Comparison of ENCODE assay signal across 22 mouse cellular contexts in genomic region chr3:67959672-67960071, GRCm38 (mm10).
DNase-seq lines count a peak whose midpoint lies in the region; ATAC-seq lines count a peak whose summit lies in the region.
"Had no signal": no experiment of that assay in that cellular context is flagged by ENCODE, and none has a peak within 500 bp of the region (broad histone marks: within the 10 kb centered on the region; RNA-seq: fewer than 3 reads in every experiment).

No protein-coding gene starts in this region.

- H3K27me3 ChIP-seq in forebrain, embryonic 13.5 days: 0 out of 2 replicates have a peak, but pooled peaks cover 4% of the 10 kb centered on the region
- peaks cover 3% of the 10 kb centered on the region; the same call in 1 of the 2 replicates for H3K27me3 ChIP-seq in forebrain, embryonic 11.5 days (ENCODE audit: control insufficient read depth, insufficient read depth, low read length)
- no peaks in the 10 kb centered on the region for H3K27me3 ChIP-seq in forebrain, embryonic 16.5 days (replicated peaks; ENCODE audit: control insufficient read depth, insufficient read depth, low read length)
- peaks cover 86% of the 10 kb centered on the region for H3K27me3 ChIP-seq in midbrain, embryonic 10.5 days (ENCODE audit: low read depth, poor library complexity, severe bottlenecking)
- no peaks in the 10 kb centered on the region for H3K27me3 ChIP-seq in neural tube, embryonic 13.5 days
- H3K27me3 ChIP-seq: CH12.LX; intestine, embryonic 15.5 days; kidney, embryonic 15.5 days; limb, embryonic 12.5 days; liver, embryonic 13.5 days; lung, embryonic 15.5 days had no signal

- peaks cover 16% of the 10 kb centered on the region for H3K4me1 ChIP-seq in forebrain, embryonic 13.5 days
- H3K4me1 ChIP-seq in forebrain, embryonic 11.5 days (replicated peaks; ENCODE audit: control insufficient read depth, insufficient read depth, low read length): peaks cover 2% of the 10 kb centered on the region; the same call in 1 of the 2 replicates
- peaks cover 12% of the 10 kb centered on the region for H3K4me1 ChIP-seq in forebrain, embryonic 16.5 days (replicated peaks; ENCODE audit: control insufficient read depth, insufficient read depth, low read length)
- H3K4me1 ChIP-seq in midbrain, embryonic 10.5 days: peaks cover 43% of the 10 kb centered on the region
- H3K4me1 ChIP-seq in neural tube, embryonic 13.5 days (replicated peaks): peaks cover 20% of the 10 kb centered on the region
- H3K4me1 ChIP-seq: intestine, embryonic 15.5 days; liver, embryonic 13.5 days had no signal

- H3K9me3 ChIP-seq in forebrain, embryonic 13.5 days (replicated peaks): no peaks in the 10 kb centered on the region
- H3K9me3 ChIP-seq in forebrain, embryonic 11.5 days (ENCODE audit: control insufficient read depth, low read length): no peaks in the 10 kb centered on the region
- no peaks in the 10 kb centered on the region for H3K9me3 ChIP-seq in forebrain, embryonic 16.5 days (ENCODE audit: control insufficient read depth, low read length)
- no peaks in the 10 kb centered on the region for H3K9me3 ChIP-seq in midbrain, embryonic 10.5 days (replicated peaks)
- no peaks in the 10 kb centered on the region for H3K9me3 ChIP-seq in neural tube, embryonic 13.5 days
- H3K9me3 ChIP-seq: intestine, embryonic 15.5 days; kidney, embryonic 15.5 days; limb, embryonic 12.5 days; liver, embryonic 13.5 days; lung, embryonic 15.5 days had no signal

- ATAC-seq in forebrain, embryonic 13.5 days: no peak
- ATAC-seq in forebrain, embryonic 11.5 days (replicated peaks; ENCODE audit: low FRiP score): no peak; the same call in none of the 2 replicates
- peak; percentile 50 for ATAC-seq in forebrain, embryonic 16.5 days
- ATAC-seq in neural tube, embryonic 13.5 days (ENCODE audit: low read depth): peak; percentile 81
- ATAC-seq: intestine, embryonic 15.5 days had no signal

- H3K4me3 ChIP-seq in forebrain, embryonic 13.5 days: no peak overlapping the region
- no peak overlapping the region for H3K4me3 ChIP-seq in forebrain, embryonic 11.5 days (ENCODE audit: low read depth, low read length)
- H3K4me3 ChIP-seq in forebrain, embryonic 16.5 days (replicated peaks; ENCODE audit: low read length): no peak overlapping the region
- H3K4me3 ChIP-seq in midbrain, embryonic 10.5 days: peak overlapping the region; percentile 4; the same call in 1 of the 2 replicates
- H3K4me3 ChIP-seq in neural tube, embryonic 13.5 days: no peak overlapping the region
- H3K4me3 ChIP-seq: erythroblast, embryonic 14.5 days; intestine, embryonic 15.5 days; kidney, embryonic 15.5 days; left cerebral cortex, adult 2 months; limb, embryonic 12.5 days; liver, embryonic 13.5 days; lung, embryonic 15.5 days had no signal

- no peak overlapping the region for H3K9ac ChIP-seq in forebrain, embryonic 13.5 days
- no peak overlapping the region for H3K9ac ChIP-seq in forebrain, embryonic 11.5 days (ENCODE audit: low read length)
- H3K9ac ChIP-seq in forebrain, embryonic 16.5 days (replicated peaks; ENCODE audit: low read depth, low read length): no peak overlapping the region
- no peak overlapping the region for H3K9ac ChIP-seq in neural tube, embryonic 13.5 days
- H3K9ac ChIP-seq: intestine, embryonic 15.5 days; kidney, embryonic 15.5 days; limb, embryonic 12.5 days; liver, embryonic 13.5 days; lung, embryonic 15.5 days had no signal

- no peak for DNase-seq in forebrain, embryonic 11.5 days (ENCODE audit: low spot score)
- DNase-seq in midbrain, embryonic 10.5 days (ENCODE audit: low spot score): no peak
- no peak for DNase-seq in left cerebral cortex, postnatal 14 days (ENCODE audit: low spot score in 2 of 2)
- DNase-seq in ovary, postnatal 10 days (ENCODE audit: low spot score): no peak
- DNase-seq in right cerebral cortex, postnatal 10 days (ENCODE audit: low spot score in 2 of 2): no peak
- DNase-seq: cerebellum, adult 11 months; heart, postnatal 14 days; liver, embryonic 13.5 days; right cerebral cortex, postnatal 14 days; thymus, postnatal 14 days had no signal

- no peaks in the 10 kb centered on the region for H3K36me3 ChIP-seq in forebrain, embryonic 13.5 days (ENCODE audit: poor library complexity, severe bottlenecking)
- H3K36me3 ChIP-seq in forebrain, embryonic 11.5 days (ENCODE audit: control insufficient read depth, insufficient read depth, low read length): no peaks in the 10 kb centered on the region
- H3K36me3 ChIP-seq in forebrain, embryonic 16.5 days (ENCODE audit: control insufficient read depth, insufficient read depth): no peaks in the 10 kb centered on the region
- H3K36me3 ChIP-seq in midbrain, embryonic 10.5 days: no peaks in the 10 kb centered on the region
- H3K36me3 ChIP-seq in neural tube, embryonic 13.5 days: no peaks in the 10 kb centered on the region
- H3K36me3 ChIP-seq: intestine, embryonic 15.5 days; kidney, embryonic 15.5 days; limb, embryonic 12.5 days; liver, embryonic 13.5 days; lung, embryonic 15.5 days had no signal

- H3K27ac ChIP-seq in forebrain, embryonic 13.5 days: peak overlapping the region; percentile 1; the same call in 1 of the 2 replicates
- H3K27ac ChIP-seq in forebrain, embryonic 11.5 days (ENCODE audit: low read depth, low read length): no peak overlapping the region
- no peak overlapping the region; the same call in 1 of the 2 replicates for H3K27ac ChIP-seq in forebrain, embryonic 16.5 days (ENCODE audit: low read length)
- H3K27ac ChIP-seq in midbrain, embryonic 10.5 days (replicated peaks): peak overlapping the region; percentile 68
- H3K27ac ChIP-seq in neural tube, embryonic 13.5 days (replicated peaks): peak overlapping the region; percentile 62
- H3K27ac ChIP-seq: intestine, embryonic 15.5 days; kidney, embryonic 15.5 days; left cerebral cortex, adult 2 months; limb, embryonic 12.5 days; liver, embryonic 13.5 days; lung, embryonic 15.5 days; macrophage had no signal

- WGBS in forebrain, embryonic 13.5 days: 14% methylated on average over 7 of the region's 7 CpGs
- 27% methylated on average over 7 of the region's 7 CpGs for WGBS in forebrain, embryonic 11.5 days
- WGBS in forebrain, embryonic 16.5 days: 14% methylated on average over 7 of the region's 7 CpGs
- WGBS in midbrain, embryonic 10.5 days: 30% methylated on average over 7 of the region's 7 CpGs
- 43% methylated on average over 7 of the region's 7 CpGs for WGBS in neural tube, embryonic 13.5 days

- intact Hi-C loops in left cerebral cortex, postnatal 14 days (cut with DNase I): no loop called here

- H3K4me2 ChIP-seq in forebrain, embryonic 13.5 days: no peak overlapping the region
- H3K4me2 ChIP-seq in forebrain, embryonic 11.5 days (ENCODE audit: low read depth, low read length, severe bottlenecking): no peak overlapping the region
- H3K4me2 ChIP-seq in forebrain, embryonic 16.5 days (ENCODE audit: low read length): no peak overlapping the region; the same call in 1 of the 2 replicates
- H3K4me2 ChIP-seq in neural tube, embryonic 13.5 days: 0 out of 2 replicates have a peak overlapping the region, but pooled peaks have one; percentile 3
- H3K4me2 ChIP-seq: heart, embryonic 11.5 days; intestine, embryonic 15.5 days; kidney, embryonic 15.5 days; limb, embryonic 12.5 days; liver, embryonic 13.5 days; lung, embryonic 15.5 days had no signal

Comparison
In these comparisons a context has a peak if more than half of its experiments do, and no peak if none do; other contexts are left out.
1. ATAC-seq: peak in forebrain, embryonic 16.5 days (single experiment) and neural tube, embryonic 13.5 days (single experiment); none in forebrain, embryonic 13.5 days (single experiment) and forebrain, embryonic 11.5 days (single experiment).
2. H3K27ac ChIP-seq: peak in forebrain, embryonic 13.5 days (single experiment), midbrain, embryonic 10.5 days (single experiment) and neural tube, embryonic 13.5 days (single experiment); none in forebrain, embryonic 11.5 days (single experiment) and forebrain, embryonic 16.5 days (single experiment).